Mouse (Mus musculus) embryonic facial prominence, embryonic 12.5 days (tissue): ENCODE data around the gene Snx11. TPM values are rescaled to one million over a fixed set of nuclear protein-coding genes. Genes with fewer than 3 reads are reported as not detected.
A peak's percentile ranks its signal among the peaks of the same experiment; 100 is the strongest.

Experiments
- ATAC-seq: fragments of 200-750 bp; cut with Nextera tagmentation; 2 replicates; pipeline ENCODE4 v1.8.0; 2017; ENCODE audit not compliant: insufficient number of reproducible peaks, insufficient read depth, low FRiP score, low TSS enrichment
- H3K27ac ChIP-seq: fragments of 300-500 bp; sonication (generic); 2 replicates; pipeline ENCODE4 v1.5.1; 2016; ENCODE audit warnings: mild to moderate bottlenecking
- H3K27me3 ChIP-seq: fragments of 300-500 bp; sonication (generic); 2 replicates; pipeline ENCODE4 v1.6.1; 2016; ENCODE audit warnings: mild to moderate bottlenecking, moderate library complexity
- H3K36me3 ChIP-seq: fragments of 300-500 bp; sonication (generic); 2 replicates; pipeline ENCODE4 v1.6.1; 2016; ENCODE audit warnings: mild to moderate bottlenecking
- H3K4me1 ChIP-seq: fragments of 300-500 bp; sonication (generic); 2 replicates; pipeline ENCODE4 v1.6.1; 2016
- H3K4me2 ChIP-seq: fragments of 300-500 bp; sonication (generic); replicated peaks from 2 replicates; pipeline ENCODE4 v1.6.1; 2016; ENCODE audit warnings: mild to moderate bottlenecking, moderate library complexity
- H3K4me3 ChIP-seq: fragments of 300-500 bp; sonication (generic); 2 replicates; pipeline ENCODE4 v1.5.1; 2016; ENCODE audit warnings: mild to moderate bottlenecking
- H3K9ac ChIP-seq: fragments of 300-500 bp; sonication (generic); 2 replicates; pipeline ENCODE4 v1.6.1; 2016; ENCODE audit warnings: mild to moderate bottlenecking, moderate library complexity
- H3K9me3 ChIP-seq: fragments of 300-500 bp; sonication (generic); 2 replicates; pipeline ENCODE4 v1.6.1; 2016; ENCODE audit warnings: mild to moderate bottlenecking, moderate library complexity
- WGBS: fragments of 180-500 bp; shearing (Covaris S2); methylation state at CpG from one replicate; pipeline ENCODE4 v1.1.7; 2016; 5-methylcytosine and 5-hydroxymethylcytosine counted together
- polyA plus RNA-seq: library from polyadenylated mRNA; unstranded; fragments of >200 nt; fragmentation: Nextera tagmentation; extraction: Ambion mirVana; gene quantifications from 2 replicates; pipeline ENCODE4 v1.2.1, GENCODE M21; 2016

Snx11 gene
- 27.6 and 28.5 TPM in 2 replicates for polyA plus RNA-seq

DNA sequence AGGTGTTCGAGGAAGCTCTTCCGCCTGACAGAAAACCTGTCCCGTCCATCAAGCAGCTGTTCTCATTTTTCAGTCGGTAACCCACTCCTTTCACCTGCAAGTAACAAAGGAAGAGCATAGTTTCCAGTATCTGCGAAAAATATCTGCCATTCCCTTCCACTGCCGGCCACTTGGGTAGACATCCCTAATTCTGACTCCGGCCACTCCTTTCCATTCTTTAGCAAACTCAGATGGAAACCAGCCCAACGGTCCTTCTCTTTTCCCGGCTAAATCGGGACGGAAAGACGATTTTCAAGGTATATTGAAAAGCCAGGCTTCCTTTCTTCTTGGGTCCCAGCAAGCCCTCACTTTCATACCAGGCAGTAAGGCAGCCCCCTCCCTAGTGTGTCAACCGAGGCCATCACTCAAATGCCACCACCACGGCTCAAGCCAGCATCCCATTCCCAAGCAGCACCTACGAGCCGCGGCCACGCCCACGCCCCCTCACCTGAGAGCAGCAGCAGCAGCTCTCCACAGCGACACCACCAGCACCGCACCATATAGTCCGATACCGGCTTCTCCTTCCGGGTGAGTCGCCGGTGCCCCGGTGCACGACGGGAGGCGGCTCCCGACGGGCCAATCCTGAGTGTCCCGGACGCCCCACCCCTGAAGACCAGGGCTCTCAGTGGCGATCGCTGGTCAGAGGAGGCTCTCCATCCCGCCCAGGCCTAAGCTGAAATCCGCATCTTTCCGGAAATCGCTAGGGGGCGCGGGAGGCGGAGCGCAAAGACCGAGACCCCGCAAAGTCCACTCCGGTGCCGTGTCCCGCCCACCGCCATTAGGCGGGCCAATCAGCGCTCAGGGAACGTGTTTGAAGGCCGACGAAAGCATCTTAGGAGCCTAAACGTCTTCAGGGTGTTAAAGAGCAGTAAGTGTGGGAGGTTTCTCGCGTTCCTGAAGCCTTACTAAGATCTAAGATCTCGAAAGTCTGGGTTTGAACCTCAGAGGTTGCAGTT, at the start of gene Snx11:
Snx11 (minus strand) TSS at position 592 of the 995 bp plus-strand sequence.
- Histone ChIP-seq H3K4me2 (peak within 1 kb of the TSS; percentile 75), H3K27me3 (no peaks in the 10 kb centered on the region), H3K27ac (peak within 1 kb of the TSS; percentile 69), H3K36me3 (peaks cover 11% of the 10 kb centered on the region; the same call in 1 of the 2 replicates), H3K9ac (peak within 1 kb of the TSS; percentile 55), H3K9me3 (no peaks in the 10 kb centered on the region), H3K4me3 (peak within 1 kb of the TSS; percentile 68), H3K4me1 (peaks cover 8% of the 10 kb centered on the region)
- 1% methylated on average over 59 of the region's 59 CpGs for WGBS
- peak; percentile 99 for ATAC-seq

DNA sequence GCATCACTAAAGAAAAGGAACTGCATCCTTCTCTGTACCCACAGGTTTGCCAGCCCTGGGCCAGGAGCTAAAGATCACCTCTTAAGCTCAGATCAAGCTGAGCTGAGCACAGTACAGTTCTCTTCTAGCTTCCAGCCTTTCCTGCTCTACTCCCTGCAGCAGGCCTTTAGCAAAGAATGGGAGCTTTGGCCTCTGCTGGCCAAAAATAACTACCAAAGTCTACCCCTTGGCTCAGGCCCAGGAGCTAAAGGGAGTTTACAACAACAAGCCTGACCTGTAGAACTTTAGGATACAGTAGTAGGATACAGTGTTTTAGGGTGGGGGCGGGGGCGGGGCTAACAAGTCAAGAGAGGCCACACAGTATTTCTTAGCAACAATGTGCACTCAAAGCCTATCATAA, 49.1 kb upstream of the Snx11 start:
- H3K9me3 ChIP-seq: no peaks in the 10 kb centered on the region
- 0 out of 2 replicates have a peak overlapping the region, but pooled peaks have one; percentile 2 for H3K4me3 ChIP-seq
- no peak for ATAC-seq
- H3K27ac ChIP-seq: no peak overlapping the region
- WGBS: 83% methylated on average over 2 of the region's 2 CpGs
- H3K27me3 ChIP-seq: no peaks in the 10 kb centered on the region
- H3K9ac ChIP-seq: no peak overlapping the region; the same call in 1 of the 2 replicates
- peak overlapping the region; percentile 31 for H3K4me2 ChIP-seq
- H3K36me3 ChIP-seq: peaks cover 26% of the 10 kb centered on the region
- peaks cover 65% of the 10 kb centered on the region for H3K4me1 ChIP-seq

DNA sequence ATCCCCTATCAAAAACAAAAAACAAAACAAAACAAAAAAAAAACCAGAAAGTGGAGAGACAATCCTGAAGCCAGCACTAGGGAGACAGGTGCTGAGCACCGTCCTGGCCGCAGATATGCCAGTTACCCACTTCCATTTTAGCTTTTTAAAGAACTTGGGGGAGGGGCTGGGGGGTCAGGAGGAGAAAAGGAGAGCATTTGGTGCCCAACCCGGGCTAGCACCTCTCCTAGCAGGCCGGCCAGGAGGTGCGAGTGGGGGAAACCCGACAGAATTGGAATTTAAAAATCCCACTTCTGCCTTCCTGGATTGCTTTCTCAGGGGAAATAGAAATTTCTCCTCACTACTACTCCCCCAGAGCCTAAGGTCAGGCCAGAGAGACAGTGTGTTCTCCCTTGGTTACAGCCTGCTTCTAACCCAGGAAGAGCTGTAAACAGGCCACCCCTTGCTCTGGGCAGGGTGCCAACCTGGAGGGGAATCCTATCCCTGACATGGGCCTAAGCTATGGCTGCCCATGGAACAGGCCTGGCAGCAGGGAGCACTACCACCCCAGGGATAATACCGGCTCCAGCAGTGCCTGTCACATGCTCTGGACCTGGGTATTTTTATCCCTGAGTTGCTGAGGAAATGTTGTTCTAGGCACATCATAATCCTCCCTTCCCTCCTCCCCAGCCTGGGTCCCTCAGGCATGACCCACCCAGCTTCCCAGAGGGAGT, 47.6 kb upstream of the Snx11 start:
- no peaks in the 10 kb centered on the region for H3K9me3 ChIP-seq
- ATAC-seq: no peak
- H3K4me3 ChIP-seq: no peak overlapping the region
- no peaks in the 10 kb centered on the region for H3K27me3 ChIP-seq
- peaks cover 41% of the 10 kb centered on the region for H3K36me3 ChIP-seq
- H3K4me1 ChIP-seq: peaks cover 61% of the 10 kb centered on the region
- H3K27ac ChIP-seq: peak overlapping the region; percentile 90
- peak overlapping the region; percentile 16; the same call in 1 of the 2 replicates for H3K9ac ChIP-seq
- WGBS: 45% methylated on average over 7 of the region's 7 CpGs
- H3K4me2 ChIP-seq: peak overlapping the region; percentile 98

DNA sequence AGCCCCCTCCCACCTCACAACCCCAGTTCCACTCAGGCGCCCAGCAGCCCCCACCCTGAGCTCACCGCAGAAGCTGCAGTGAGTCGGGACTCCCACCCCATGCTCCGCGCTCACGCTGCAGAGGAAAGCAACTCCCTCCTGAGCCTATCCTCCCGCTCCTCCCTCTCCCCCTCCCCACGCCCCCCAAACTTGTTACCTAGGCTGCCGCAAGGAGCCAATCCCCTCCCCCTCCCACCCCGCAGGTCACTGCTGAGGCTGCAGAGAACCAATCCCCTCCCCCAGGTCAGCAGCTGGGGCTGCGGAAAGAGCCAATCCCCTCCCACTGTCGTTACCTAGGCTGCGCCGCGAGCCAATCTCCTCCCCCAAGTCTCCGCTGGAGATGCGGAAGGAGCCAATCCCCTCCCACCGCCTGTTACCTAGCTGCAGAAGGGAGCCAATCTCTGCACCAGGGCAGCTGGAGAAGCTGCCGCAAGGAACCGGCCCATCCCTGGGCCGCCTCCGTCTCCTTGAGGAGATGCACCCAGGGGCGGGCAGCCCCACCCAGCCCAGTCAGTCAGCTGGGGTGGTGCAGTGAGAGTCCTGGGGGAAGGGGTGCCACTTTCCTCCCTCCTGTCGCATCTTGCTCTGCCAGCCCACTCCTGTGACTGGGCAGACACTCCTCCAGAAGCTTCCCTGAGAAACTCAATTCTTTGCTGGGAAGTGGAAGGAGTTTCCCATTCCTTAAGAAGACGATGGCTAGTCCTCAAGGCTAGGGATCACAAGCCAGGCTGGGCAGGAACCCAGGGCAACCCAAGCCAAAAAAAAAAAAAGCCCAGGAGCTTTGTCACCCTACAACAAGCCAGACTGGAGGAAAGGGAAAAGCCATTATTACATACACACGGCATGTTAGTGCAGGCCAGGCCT, 46.8 kb upstream of the Snx11 start:
- Histone ChIP-seq H3K27me3 (no peaks in the 10 kb centered on the region), H3K36me3 (peaks cover 49% of the 10 kb centered on the region), H3K27ac (peak overlapping the region; percentile 90), H3K4me2 (peak overlapping the region; percentile 98), H3K9me3 (no peaks in the 10 kb centered on the region), H3K4me1 (peaks cover 61% of the 10 kb centered on the region), H3K9ac (peak overlapping the region; percentile 67), H3K4me3 (peak overlapping the region; percentile 46)
- 2% methylated on average over 21 of the region's 26 CpGs for WGBS
- ATAC-seq: peak; percentile 91

DNA sequence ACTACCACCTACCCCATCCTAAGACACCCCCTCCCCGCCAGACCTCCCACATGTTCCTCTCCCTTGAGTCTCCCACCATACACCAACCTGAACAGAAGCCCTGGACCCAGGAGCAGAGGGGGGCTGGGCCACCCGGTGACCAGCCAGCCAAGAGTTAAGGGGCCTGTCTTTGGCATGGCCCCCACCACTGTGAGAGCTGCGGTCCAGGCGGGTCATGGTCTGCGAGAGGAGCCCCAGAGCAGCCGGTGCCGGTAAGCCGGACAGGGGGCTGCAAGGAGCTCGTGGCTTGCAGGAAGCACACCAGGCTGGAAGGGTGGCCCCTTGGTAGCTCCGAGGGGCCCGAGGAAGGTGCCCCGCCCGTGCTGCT, 46.1 kb upstream of the Snx11 start:
- H3K36me3 ChIP-seq: peaks cover 56% of the 10 kb centered on the region
- peak overlapping the region; percentile 67 for H3K9ac ChIP-seq
- H3K9me3 ChIP-seq: no peaks in the 10 kb centered on the region
- peak; percentile 43 for ATAC-seq
- H3K27ac ChIP-seq: peak overlapping the region; percentile 90
- peaks cover 56% of the 10 kb centered on the region for H3K4me1 ChIP-seq
- WGBS: 6% methylated on average over 13 of the region's 13 CpGs
- H3K4me2 ChIP-seq: peak overlapping the region; percentile 98
- peak overlapping the region; percentile 46 for H3K4me3 ChIP-seq
- H3K27me3 ChIP-seq: no peaks in the 10 kb centered on the region

DNA sequence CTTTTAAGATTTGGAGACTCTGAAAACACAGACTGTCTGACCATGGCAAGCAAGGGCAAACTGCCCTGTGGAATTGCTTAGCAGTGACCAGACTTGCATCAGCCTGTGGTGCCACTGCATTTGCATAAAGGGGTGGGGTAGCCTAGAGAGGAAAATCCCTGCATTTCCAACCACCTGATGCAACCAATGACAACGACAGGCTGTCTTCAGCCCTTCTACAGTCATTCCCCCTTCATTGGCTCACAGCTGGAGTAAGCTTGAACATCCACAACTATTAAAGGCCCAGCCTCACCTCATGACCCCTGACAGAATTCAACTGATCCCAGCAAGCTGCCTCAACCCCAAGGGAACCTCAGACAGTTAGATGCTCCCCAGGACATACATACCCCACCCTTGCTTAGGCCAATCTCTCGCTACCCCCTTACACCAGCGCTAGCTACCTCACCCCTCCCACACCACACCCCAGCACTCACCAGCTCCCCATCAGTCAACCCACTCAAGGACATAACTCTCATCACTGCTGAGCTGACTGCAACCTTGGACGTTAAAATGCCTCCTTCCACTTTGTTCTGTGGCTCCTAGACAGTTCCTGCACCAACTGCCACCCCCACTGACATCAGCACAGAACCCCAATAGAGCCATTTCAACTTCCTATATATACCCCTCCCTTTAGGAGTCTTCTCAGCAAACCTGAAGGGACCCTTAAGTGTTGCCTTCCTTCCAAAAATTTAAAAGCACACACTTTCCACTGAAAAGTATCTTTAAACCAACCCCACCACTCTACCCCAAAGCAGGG, 45.5 kb upstream of the Snx11 start:
- no peaks in the 10 kb centered on the region for H3K27me3 ChIP-seq
- no peak for ATAC-seq
- H3K36me3 ChIP-seq: peaks cover 62% of the 10 kb centered on the region
- H3K9ac ChIP-seq: peak overlapping the region; percentile 67; the same call in 1 of the 2 replicates
- H3K4me1 ChIP-seq: peaks cover 50% of the 10 kb centered on the region
- H3K27ac ChIP-seq: peak overlapping the region; percentile 90
- no peaks in the 10 kb centered on the region for H3K9me3 ChIP-seq
- peak overlapping the region; percentile 98 for H3K4me2 ChIP-seq
- 41% methylated on average over 4 of the region's 4 CpGs for WGBS
- H3K4me3 ChIP-seq: peak overlapping the region; percentile 46

DNA sequence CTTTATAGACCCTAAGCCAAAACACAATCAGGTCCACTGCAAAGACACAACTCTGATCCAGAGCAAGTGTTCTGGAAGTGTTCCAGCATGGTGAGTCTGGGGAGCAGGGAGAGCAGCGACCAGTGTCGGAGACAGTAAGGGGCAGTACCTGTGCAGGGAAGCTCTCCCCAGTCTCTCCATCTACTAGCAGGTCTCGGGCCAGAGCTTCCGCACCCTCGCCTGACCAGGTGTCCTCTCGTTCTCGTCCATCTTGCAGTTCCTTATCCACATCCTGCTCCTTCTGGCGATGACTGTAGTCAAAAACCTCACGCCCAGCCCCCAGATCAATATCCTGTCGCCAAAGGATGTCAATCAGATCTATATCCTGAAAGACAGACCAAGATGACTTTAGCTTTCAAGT, 44.6 kb upstream of the Snx11 start:
- 92% methylated on average over 10 of the region's 10 CpGs for WGBS

DNA sequence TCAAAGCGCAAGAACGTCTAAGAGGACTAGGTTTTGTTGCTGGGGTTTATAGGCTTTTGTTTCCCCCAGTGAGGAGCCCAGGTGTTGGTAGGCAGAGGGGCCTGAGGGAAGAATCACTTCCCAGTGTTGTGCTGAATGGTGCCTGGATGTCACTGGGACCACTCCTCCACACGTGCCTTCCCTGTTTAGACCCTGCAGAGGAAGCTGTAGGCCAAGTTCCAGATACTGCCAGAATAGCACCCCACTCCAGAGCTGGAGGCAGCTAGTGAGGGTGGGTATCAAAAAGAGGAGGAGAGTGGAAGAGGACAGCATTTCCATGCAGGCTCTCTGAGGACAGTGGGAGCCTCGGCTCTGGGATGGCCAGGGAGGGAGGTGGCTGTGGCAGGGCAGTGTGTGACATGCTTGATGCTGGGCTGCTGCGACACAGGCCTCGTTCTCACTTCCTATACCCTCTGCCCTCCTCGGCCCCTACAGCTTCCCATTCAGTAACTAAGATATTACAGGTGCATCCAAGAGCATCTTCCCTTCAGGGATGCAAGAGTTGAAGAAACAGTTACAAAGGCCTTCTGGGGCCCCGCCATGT, 40.9 kb upstream of the Snx11 start:
- no peak for ATAC-seq

More for the DNA sequence above, 44.6 kb upstream of the Snx11 start:
- H3K4me3 ChIP-seq: no peak overlapping the region
- H3K27ac ChIP-seq: no peak overlapping the region
- no peaks in the 10 kb centered on the region for H3K9me3 ChIP-seq
- peaks cover 41% of the 10 kb centered on the region for H3K4me1 ChIP-seq
- ATAC-seq: no peak
- no peaks in the 10 kb centered on the region for H3K27me3 ChIP-seq
- peaks cover 62% of the 10 kb centered on the region for H3K36me3 ChIP-seq
- no peak overlapping the region for H3K9ac ChIP-seq
- H3K4me2 ChIP-seq: no peak overlapping the region

DNA sequence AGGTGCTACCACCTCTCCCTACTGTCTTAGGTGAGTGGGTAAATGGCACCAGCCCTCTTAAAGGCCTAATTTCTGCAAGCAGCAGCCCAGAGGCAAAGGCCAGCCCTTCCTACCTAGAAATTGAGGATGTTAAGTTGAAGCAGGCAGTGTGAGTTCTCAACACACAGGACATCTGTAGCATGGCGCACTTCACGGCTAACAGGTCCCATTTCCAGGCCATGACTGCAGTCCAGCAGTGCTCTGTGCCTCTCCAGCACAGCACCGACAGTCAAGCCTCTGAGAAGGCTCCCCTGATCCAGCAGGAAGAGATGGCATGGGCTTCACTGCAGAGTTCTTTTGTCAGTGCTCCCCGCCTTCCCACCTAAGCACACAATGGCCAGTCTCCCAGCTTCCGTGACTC, 39.6 kb upstream of the Snx11 start:
- 87% methylated on average over 5 of the region's 5 CpGs for WGBS
- no peak overlapping the region for H3K27ac ChIP-seq
- no peak overlapping the region for H3K4me2 ChIP-seq
- peaks cover 80% of the 10 kb centered on the region for H3K36me3 ChIP-seq
- H3K4me1 ChIP-seq: no peaks in the 10 kb centered on the region
- H3K27me3 ChIP-seq: no peaks in the 10 kb centered on the region
- ATAC-seq: no peak
- no peak overlapping the region for H3K9ac ChIP-seq
- no peak overlapping the region for H3K4me3 ChIP-seq
- H3K9me3 ChIP-seq: no peaks in the 10 kb centered on the region

More for the DNA sequence above, 40.9 kb upstream of the Snx11 start:
- H3K9me3 ChIP-seq: no peaks in the 10 kb centered on the region
- WGBS: 88% methylated on average over 8 of the region's 8 CpGs
- no peak overlapping the region for H3K9ac ChIP-seq
- H3K4me3 ChIP-seq: no peak overlapping the region
- no peak overlapping the region for H3K27ac ChIP-seq
- H3K4me2 ChIP-seq: no peak overlapping the region
- H3K27me3 ChIP-seq: no peaks in the 10 kb centered on the region
- H3K36me3 ChIP-seq: peaks cover 74% of the 10 kb centered on the region
- H3K4me1 ChIP-seq: peaks cover 7% of the 10 kb centered on the region

DNA sequence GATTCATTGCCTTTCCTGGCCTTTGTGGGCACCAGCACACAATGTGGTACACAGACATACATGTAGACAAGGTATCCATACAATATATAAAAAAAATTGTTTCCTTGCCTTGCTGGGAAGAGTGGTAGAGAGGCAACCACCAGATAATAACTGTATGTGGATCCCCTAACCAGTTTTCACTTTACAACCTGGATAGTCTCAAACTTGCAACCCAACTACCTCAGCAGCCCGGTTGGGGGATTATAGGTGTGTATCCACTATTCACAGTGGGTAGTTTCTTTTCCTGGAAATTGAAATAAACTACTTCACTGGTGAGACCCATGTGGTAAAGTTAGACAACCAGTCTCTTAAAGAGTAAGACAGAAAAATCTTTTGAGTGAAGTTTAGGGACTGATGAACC, 39.1 kb upstream of the Snx11 start:
- Histone ChIP-seq H3K9ac (no peak overlapping the region), H3K4me3 (no peak overlapping the region), H3K27ac (no peak overlapping the region), H3K36me3 (peaks cover 78% of the 10 kb centered on the region), H3K9me3 (no peaks in the 10 kb centered on the region), H3K27me3 (no peaks in the 10 kb centered on the region), H3K4me2 (no peak overlapping the region), H3K4me1 (no peaks in the 10 kb centered on the region)
- ATAC-seq: no peak
- WGBS: 93% methylated on average over 1 of the region's 1 CpGs
